Mouse (Mus musculus): ENCODE data around the gene Gm42791.

- TF ChIP-seq CTCF (IDR thresholded peaks at IDR 0.05) (no peak), EP300 (IDR thresholded peaks at IDR 0.05) (no peak)
Measured at GRCm38 (mm10) chr5:148862136-148862535, 132.8 kb downstream of the Gm42791 start.

Data from lung, postnatal 0 days (tissue).